Mouse (Mus musculus) liver, adult 2 months (tissue): Measurements from ENCODE around the gene St6galnac3. TPM values are rescaled to one million over a fixed set of nuclear protein-coding genes. Genes with fewer than 3 reads are reported as not detected.

Experiments
- DNase-seq: peaks from one replicate; pipeline ENCODE4 v3.0.0-alpha.2; 2011; ENCODE audit warnings: low read depth, low spot score; ENCODE audit errors: extremely low read depth
- H3K27ac ChIP-seq: fragments of 200-500 bp; replicated peaks from 2 replicates; pipeline ENCODE4 v1.5.1; 2012; ENCODE audit warnings: low read depth, mild to moderate bottlenecking, control low read depth, inconsistent platforms, low read length; ENCODE audit not compliant: insufficient read depth
- H3K27me3 ChIP-seq: fragments of 200-500 bp; 2 replicates; pipeline ENCODE4 v1.6.1; 2012; ENCODE audit warnings: mild to moderate bottlenecking, moderate library complexity, low read length, inconsistent platforms; ENCODE audit not compliant: control insufficient read depth, insufficient read depth
- H3K36me3 ChIP-seq: fragments of 200-500 bp; 2 replicates; pipeline ENCODE4 v1.6.1; 2012; ENCODE audit warnings: low read length, inconsistent platforms; ENCODE audit not compliant: control insufficient read depth, insufficient read depth
- H3K4me1 ChIP-seq: fragments of 200-500 bp; 2 replicates; pipeline ENCODE4 v1.6.1; 2011; ENCODE audit warnings: low read length; ENCODE audit not compliant: control insufficient read depth, insufficient read depth
- H3K4me3 ChIP-seq: fragments of 200-500 bp; 2 replicates; pipeline ENCODE4 v1.5.1; 2011; ENCODE audit warnings: low read depth, mild to moderate bottlenecking, control low read depth, low read length, moderate library complexity; ENCODE audit not compliant: insufficient read depth
- H3K79me2 ChIP-seq: fragments of 200-500 bp; 2 replicates; pipeline ENCODE4 v1.6.1; 2012; ENCODE audit warnings: inconsistent platforms, mild to moderate bottlenecking, low read length, moderate library complexity; ENCODE audit not compliant: control insufficient read depth, insufficient read depth
- H3K9ac ChIP-seq: fragments of 200-500 bp; 2 replicates; pipeline ENCODE4 v1.6.1; 2012; ENCODE audit warnings: low read depth, mild to moderate bottlenecking, control low read depth, inconsistent platforms, low read length
- CTCF ChIP-seq: fragments of 200-500 bp; IDR thresholded peaks from 2 replicates; pipeline ENCODE4 v1.5.1; 2011; ENCODE audit warnings: low read depth, low read length, control low read depth
- POLR2A ChIP-seq: fragments of 200-500 bp; IDR thresholded peaks from 2 replicates; pipeline ENCODE4 v1.6.1; 2011; ENCODE audit warnings: low read length, control low read depth; ENCODE audit not compliant: insufficient read depth; ENCODE audit errors: extremely low read depth
- WGBS: fragments of 180-500 bp; shearing (Covaris S2); methylation state at CpG from one replicate; pipeline ENCODE4 v1.1.7; 2018; 5-methylcytosine and 5-hydroxymethylcytosine counted together
- polyA plus RNA-seq: library from polyadenylated mRNA; depleted of rRNA; stranded (reverse); fragments of >200 nt; gene quantifications from 2 replicates; pipeline ENCODE4 v1.2.3, GENCODE M21; 2012
- total RNA-seq: library from RNA; depleted of rRNA; stranded (reverse); fragments of >200 nt; gene quantifications from 2 replicates; pipeline ENCODE4 v1.2.3, GENCODE M21; 2014

St6galnac3 gene
- total and polyA plus RNA-seq, 2 experiments, result 0.24 to 0.83 TPM

DNA sequence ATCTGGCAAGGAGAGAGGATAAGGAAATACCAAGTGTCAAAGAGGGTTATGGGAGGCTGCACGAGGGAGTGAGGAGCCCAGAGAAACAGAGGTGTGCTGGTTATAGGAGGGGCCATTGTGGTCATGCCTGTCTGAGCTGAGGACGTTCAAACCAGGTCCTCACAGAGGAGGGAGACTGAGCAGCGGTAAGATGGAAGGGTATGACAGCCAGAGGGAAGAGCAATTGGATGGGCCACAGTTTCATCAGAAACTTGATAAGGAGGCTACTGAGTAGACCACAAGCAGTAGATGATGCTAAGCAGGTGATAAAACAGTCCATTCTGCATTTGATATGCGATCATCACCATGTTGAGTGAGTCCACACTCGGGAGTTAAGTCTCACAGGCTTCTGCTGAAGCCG is 212.4 kb downstream of the St6galnac3 start:
- Histone ChIP-seq H3K27me3 (no peaks in the 10 kb centered on the region), H3K27ac (no peak overlapping the region), H3K79me2 (no peaks in the 10 kb centered on the region), H3K4me1 (no peaks in the 10 kb centered on the region), H3K4me3 (no peak overlapping the region), H3K36me3 (no peaks in the 10 kb centered on the region), H3K9ac (no peak overlapping the region)
- TF ChIP-seq CTCF (no peak), POLR2A (no peak)
- no peak for DNase-seq
- WGBS, result 81% methylated on average over 6 of the region's 6 CpGs

DNA sequence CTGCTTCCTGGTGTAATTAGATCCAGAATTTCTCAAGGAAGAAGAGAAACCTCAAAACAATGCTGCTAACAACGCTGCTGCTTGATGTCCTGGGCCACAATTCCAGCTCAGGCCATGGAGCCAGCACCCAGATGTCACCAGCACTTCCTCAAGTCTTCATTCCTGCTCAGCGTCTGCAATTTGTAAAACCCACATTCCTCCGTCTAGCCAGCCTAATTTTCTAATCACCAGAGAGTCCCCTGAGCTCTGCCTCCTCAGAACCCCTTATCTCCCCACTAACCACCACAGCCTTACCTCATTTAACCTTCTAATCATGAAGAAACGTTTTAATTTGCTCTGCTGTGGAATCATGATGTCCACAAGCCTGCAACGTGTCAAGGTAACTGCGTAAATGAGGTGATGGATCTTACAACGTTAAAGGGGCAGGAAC is 213.8 kb downstream of the St6galnac3 start:
- H3K27ac ChIP-seq, result no peak overlapping the region
- no peak overlapping the region for H3K9ac ChIP-seq
- no peaks in the 10 kb centered on the region for H3K4me1 ChIP-seq
- H3K36me3 ChIP-seq, result no peaks in the 10 kb centered on the region
- no peaks in the 10 kb centered on the region for H3K79me2 ChIP-seq
- WGBS, result 62% methylated on average over 7 of the region's 7 CpGs
- no peak for DNase-seq
- TF ChIP-seq CTCF (no peak), POLR2A (no peak)
- no peak overlapping the region for H3K4me3 ChIP-seq
- no peaks in the 10 kb centered on the region for H3K27me3 ChIP-seq

DNA sequence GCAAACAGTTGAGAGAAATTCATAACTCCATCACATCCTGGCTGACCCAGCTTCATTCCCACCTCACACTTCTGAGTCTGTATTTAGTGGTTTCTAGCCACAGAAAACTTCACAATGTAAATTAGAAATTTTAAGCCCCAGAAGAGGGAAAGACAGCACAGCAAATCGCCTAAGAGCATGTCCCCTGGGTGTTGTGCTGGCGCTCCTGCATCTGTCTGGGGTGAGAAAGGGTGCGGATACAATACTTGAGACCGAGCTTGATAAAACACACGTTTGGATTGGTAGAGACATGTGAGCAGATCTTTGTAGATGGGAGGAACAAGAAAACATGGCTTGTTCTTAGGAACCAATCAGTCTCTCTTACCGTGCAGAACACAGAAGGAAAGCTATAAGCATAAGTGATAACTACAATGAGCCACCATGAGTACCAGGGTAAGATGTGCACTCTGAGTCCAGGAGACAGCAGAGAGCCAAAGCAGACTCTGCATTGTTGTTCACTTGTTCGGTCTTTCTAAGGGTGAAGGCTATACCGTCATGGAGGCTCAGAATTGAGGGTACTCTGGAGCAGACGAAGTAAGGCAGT is 214.8 kb downstream of the St6galnac3 start:
- H3K9ac ChIP-seq, result no peak overlapping the region
- WGBS, result 89% methylated on average over 9 of the region's 9 CpGs
- TF ChIP-seq CTCF, result no peak
- TF ChIP-seq POLR2A, result no peak

DNA sequence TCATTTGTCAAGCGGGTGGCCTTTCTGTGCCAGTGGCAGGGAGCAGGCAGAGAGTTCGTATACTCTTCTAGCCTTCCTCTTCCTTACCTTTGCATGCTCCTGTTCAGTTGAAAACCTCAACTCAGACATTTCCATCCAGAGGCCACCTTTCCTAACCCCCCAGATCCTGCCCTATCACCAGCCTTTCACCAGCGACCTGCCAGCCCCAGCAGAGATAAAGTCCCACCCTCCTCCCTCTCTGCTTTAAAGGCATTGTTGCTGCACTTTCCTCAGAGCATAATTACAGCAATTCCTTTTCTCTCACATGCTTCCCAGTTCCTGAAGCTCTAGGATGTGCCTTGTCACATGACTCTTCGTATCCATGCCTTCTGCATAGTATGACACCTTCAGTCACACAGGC is 215.3 kb downstream of the St6galnac3 start:
- Histone ChIP-seq H3K9ac (no peak overlapping the region), H3K4me3 (no peak overlapping the region), H3K79me2 (no peaks in the 10 kb centered on the region), H3K36me3 (no peaks in the 10 kb centered on the region), H3K27me3 (no peaks in the 10 kb centered on the region), H3K4me1 (no peaks in the 10 kb centered on the region), H3K27ac (no peak overlapping the region)
- DNase-seq, result no peak
- 79% methylated on average over 4 of the region's 4 CpGs for WGBS
- no peak for TF ChIP-seq POLR2A

More for the DNA sequence above, 214.8 kb downstream of the St6galnac3 start:
- Histone ChIP-seq H3K4me1 (no peaks in the 10 kb centered on the region), H3K27me3 (no peaks in the 10 kb centered on the region), H3K4me3 (no peak overlapping the region), H3K36me3 (no peaks in the 10 kb centered on the region), H3K27ac (no peak overlapping the region), H3K79me2 (no peaks in the 10 kb centered on the region)
- no peak for DNase-seq

DNA sequence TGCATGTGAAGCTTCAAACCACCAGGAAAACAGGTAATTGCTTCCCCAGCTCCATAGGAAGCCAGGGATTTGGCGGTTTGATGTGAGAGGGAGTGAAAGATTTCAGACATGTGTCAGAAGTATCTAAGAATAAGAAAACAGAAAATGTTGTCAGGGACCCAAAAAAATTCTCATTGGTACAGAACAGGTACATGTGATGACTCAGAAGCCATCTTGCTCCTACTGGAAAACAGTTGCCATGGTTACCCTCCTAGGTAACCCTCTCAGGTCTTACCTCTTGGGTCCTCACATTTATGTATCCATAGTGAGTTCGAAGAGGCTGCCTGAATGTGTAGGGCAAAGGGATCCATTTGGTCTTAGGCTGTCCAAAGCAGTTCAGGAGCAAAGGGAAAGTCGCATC is 215.9 kb downstream of the St6galnac3 start:
- 91% methylated on average over 3 of the region's 3 CpGs for WGBS
- Histone ChIP-seq H3K4me3 (no peak overlapping the region), H3K79me2 (no peaks in the 10 kb centered on the region), H3K36me3 (no peaks in the 10 kb centered on the region), H3K27me3 (no peaks in the 10 kb centered on the region), H3K9ac (no peak overlapping the region), H3K27ac (no peak overlapping the region), H3K4me1 (no peaks in the 10 kb centered on the region)
- DNase-seq, result no peak
- TF ChIP-seq CTCF (no peak), POLR2A (no peak)

DNA sequence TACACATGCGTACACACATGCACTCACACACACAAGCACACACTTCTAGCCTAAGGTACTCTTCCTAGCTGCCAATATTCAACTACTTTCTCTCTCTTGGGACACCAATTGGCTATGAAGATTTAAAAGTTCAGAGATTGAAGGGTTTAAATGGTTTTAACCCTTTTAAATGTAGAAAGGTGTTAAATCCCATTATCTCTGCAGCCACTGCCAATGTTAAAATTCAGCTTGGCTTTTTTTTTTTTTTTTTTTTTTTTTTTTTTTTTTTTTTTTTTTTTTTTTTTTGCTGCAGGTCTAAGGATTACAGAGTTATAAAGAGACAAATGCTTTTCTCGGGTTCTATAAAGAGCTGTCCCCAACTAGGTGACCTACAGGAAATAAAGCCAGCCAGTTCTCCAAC is 216.4 kb downstream of the St6galnac3 start:
- Histone ChIP-seq H3K4me3 (no peak overlapping the region), H3K4me1 (no peaks in the 10 kb centered on the region), H3K36me3 (no peaks in the 10 kb centered on the region), H3K27ac (no peak overlapping the region), H3K79me2 (no peaks in the 10 kb centered on the region), H3K9ac (no peak overlapping the region), H3K27me3 (no peaks in the 10 kb centered on the region)
- 87% methylated on average over 2 of the region's 2 CpGs for WGBS
- no peak for TF ChIP-seq POLR2A
- DNase-seq, result no peak
